Mouse (Mus musculus): ENCODE results near the gene Myt1l.

Myt1l gene

GRCm38 (mm10) chr12:29897533-29898085 is 369.4 kb downstream of the Myt1l start:
- DNase-seq (ENCODE audit: low spot score in 2 of 2): no peak

- peak in 1 of 2 experiments; percentile 23 for DNase-seq (ENCODE audit: low spot score in 2 of 2)
These were observed 376.1 kb downstream of the Myt1l start for GRCm38 (mm10) chr12:29904101-29904874.

GRCm38 (mm10) chr12:29907056-29907455 is 378.9 kb downstream of the Myt1l start:
- peak; percentile 16 to 53 for DNase-seq (ENCODE audit: low spot score in 2 of 2)

GRCm38 (mm10) chr12:29916139-29916538 is 388.0 kb downstream of the Myt1l start:
- DNase-seq (ENCODE audit: low spot score in 2 of 2): no peak

- no peak for DNase-seq (ENCODE audit: low spot score in 2 of 2)
These were observed 388.6 kb downstream of the Myt1l start for GRCm38 (mm10) chr12:29916807-29917206.

- DNase-seq (ENCODE audit: low spot score in 2 of 2): no peak
These were observed 392.1 kb downstream of the Myt1l start for GRCm38 (mm10) chr12:29920298-29920697.

- no peak for DNase-seq (ENCODE audit: low spot score in 2 of 2)
These were observed 393.3 kb downstream of the Myt1l start for GRCm38 (mm10) chr12:29921481-29921880.

GRCm38 (mm10) chr12:29926896-29927295 is 398.7 kb downstream of the Myt1l start:
- DNase-seq (ENCODE audit: low spot score in 2 of 2): peak in 1 of 2 experiments; percentile 49

GRCm38 (mm10) chr12:29930591-29930990 is 402.4 kb downstream of the Myt1l start:
- no peak for DNase-seq (ENCODE audit: low spot score in 2 of 2)

GRCm38 (mm10) chr12:29932951-29933350 is 404.8 kb downstream of the Myt1l start:
- DNase-seq (ENCODE audit: low spot score in 2 of 2): no peak

- no peak for DNase-seq (ENCODE audit: low spot score in 2 of 2)
These were observed 405.3 kb downstream of the Myt1l start for GRCm38 (mm10) chr12:29933501-29933900.

GRCm38 (mm10) chr12:29934120-29934581 is 406.0 kb downstream of the Myt1l start:
- DNase-seq (ENCODE audit: low spot score in 2 of 2): no peak

- no peak for DNase-seq (ENCODE audit: low spot score in 2 of 2)
These were observed 409.1 kb downstream of the Myt1l start, which contains the start of gene Pxdn for GRCm38 (mm10) chr12:29937308-29937707. Gene Pxdn (plus strand): TSS chr12:29937608.

GRCm38 (mm10) chr12:29937851-29938375 is 409.7 kb downstream of the Myt1l start:
- peak; percentile 15 to 40 for DNase-seq (ENCODE audit: low spot score in 2 of 2)

- DNase-seq (ENCODE audit: low spot score in 2 of 2): peak; percentile 10 to 67
These were observed 410.3 kb downstream of the Myt1l start for GRCm38 (mm10) chr12:29938376-29939041.

- DNase-seq (ENCODE audit: low spot score in 2 of 2): peak; percentile 17 to 50
These were observed 411.1 kb downstream of the Myt1l start for GRCm38 (mm10) chr12:29939261-29939671.

- DNase-seq (ENCODE audit: low spot score in 2 of 2): no peak
These were observed 414.3 kb downstream of the Myt1l start for GRCm38 (mm10) chr12:29942435-29942834.

GRCm38 (mm10) chr12:29944650-29945049 is 416.5 kb downstream of the Myt1l start:
- no peak for DNase-seq (ENCODE audit: low spot score in 2 of 2)

GRCm38 (mm10) chr12:29945182-29945743 is 417.1 kb downstream of the Myt1l start:
- DNase-seq (ENCODE audit: low spot score in 2 of 2): no peak

GRCm38 (mm10) chr12:29951043-29951442 is 422.9 kb downstream of the Myt1l start:
- DNase-seq (ENCODE audit: low spot score in 2 of 2): no peak

- DNase-seq (ENCODE audit: low spot score in 2 of 2): no peak
These were observed 423.3 kb downstream of the Myt1l start for GRCm38 (mm10) chr12:29951485-29951884.

- DNase-seq (ENCODE audit: low spot score in 2 of 2): peak in 1 of 2 experiments; percentile 72
These were observed 423.9 kb downstream of the Myt1l start for GRCm38 (mm10) chr12:29952102-29952501.
